Mouse (Mus musculus): ENCODE data around the gene Prdm10.

Prdm10 gene

GRCm38 (mm10) chr9:31262226-31263105 lies 17.9 kb upstream of the Prdm10 start:
- no peak for DNase-seq (ENCODE audit: low spot score in 2 of 2)

- DNase-seq (ENCODE audit: low spot score in 2 of 2) = no peak
Measured at GRCm38 (mm10) chr9:31266013-31266659, 14.2 kb upstream of the Prdm10 start.

GRCm38 (mm10) chr9:31271221-31272015 lies 8.9 kb upstream of the Prdm10 start:
- DNase-seq (ENCODE audit: low spot score in 2 of 2) = no peak

- no peak for DNase-seq (ENCODE audit: low spot score in 2 of 2)
Measured at GRCm38 (mm10) chr9:31272160-31272559, 8.2 kb upstream of the Prdm10 start.

- DNase-seq (ENCODE audit: low spot score in 2 of 2) = no peak
Measured at GRCm38 (mm10) chr9:31278651-31279050, 1.7 kb upstream of the Prdm10 start.

GRCm38 (mm10) chr9:31279306-31279705 lies 1.0 kb upstream of the Prdm10 start:
- no peak for DNase-seq (ENCODE audit: low spot score in 2 of 2)

- DNase-seq (ENCODE audit: low spot score in 2 of 2) = no peak
Measured at GRCm38 (mm10) chr9:31279885-31280365, 413 bp upstream of the Prdm10 start.

GRCm38 (mm10) chr9:31281011-31281662 lies 799 bp downstream of the Prdm10 start:
- no peak for DNase-seq (ENCODE audit: low spot score in 2 of 2)

- no peak for DNase-seq (ENCODE audit: low spot score in 2 of 2)
Measured at GRCm38 (mm10) chr9:31281663-31282015, 1.3 kb downstream of the Prdm10 start.

GRCm38 (mm10) chr9:31282536-31282935 lies 2.2 kb downstream of the Prdm10 start:
- no peak for DNase-seq (ENCODE audit: low spot score in 2 of 2)

GRCm38 (mm10) chr9:31283044-31283443 lies 2.7 kb downstream of the Prdm10 start:
- DNase-seq (ENCODE audit: low spot score in 2 of 2) = no peak

- DNase-seq (ENCODE audit: low spot score in 2 of 2) = no peak
Measured at GRCm38 (mm10) chr9:31283911-31284310, 3.6 kb downstream of the Prdm10 start.

- DNase-seq (ENCODE audit: low spot score in 2 of 2) = no peak
Measured at GRCm38 (mm10) chr9:31290201-31290862, 10.0 kb downstream of the Prdm10 start.

GRCm38 (mm10) chr9:31291978-31292377 lies 11.6 kb downstream of the Prdm10 start:
- no peak for DNase-seq (ENCODE audit: low spot score in 2 of 2)

GRCm38 (mm10) chr9:31293208-31293607 lies 12.9 kb downstream of the Prdm10 start:
- no peak for DNase-seq (ENCODE audit: low spot score in 2 of 2)

GRCm38 (mm10) chr9:31295311-31295710 lies 15.0 kb downstream of the Prdm10 start:
- no peak for DNase-seq (ENCODE audit: low spot score in 2 of 2)

- DNase-seq (ENCODE audit: low spot score in 2 of 2) = no peak
Measured at GRCm38 (mm10) chr9:31296293-31296692, 16.0 kb downstream of the Prdm10 start.

- DNase-seq (ENCODE audit: low spot score in 2 of 2) = no peak
Measured at GRCm38 (mm10) chr9:31298751-31299150, 18.4 kb downstream of the Prdm10 start.

- no peak for DNase-seq (ENCODE audit: low spot score in 2 of 2)
Measured at GRCm38 (mm10) chr9:31300525-31300924, 20.2 kb downstream of the Prdm10 start.

GRCm38 (mm10) chr9:31301107-31301506 lies 20.8 kb downstream of the Prdm10 start:
- no peak for DNase-seq (ENCODE audit: low spot score in 2 of 2)
